Mouse (Mus musculus): Measurements from ENCODE around the gene Lamtor4. TPM values are rescaled to one million over a fixed set of nuclear protein-coding genes. Genes with fewer than 3 reads are reported as not detected.

Lamtor4 gene
- 106 and 108 TPM in 2 replicates for polyA plus RNA-seq (2021; fragmentation: Nextera tagmentation)
- long read RNA-seq, experiment 1, transcript Lamtor4-201 (4 exons, 877 nt), result major isoform, 66 of 82 reads
- long read RNA-seq, experiment 1, transcript Lamtor4-202 (3 exons, 980 nt), result minor isoform, 15 of 82 reads
- long read RNA-seq, experiment 1, partial matches to known transcripts, result 0 of 82 reads
- long read RNA-seq, experiment 1, other reads (novel, unspliced or antisense), result 1 of 82 reads
- long read RNA-seq, experiment 2, partial matches to known transcripts, result 0 of 6 reads
- long read RNA-seq, experiment 2, other reads (novel, unspliced or antisense), result 1 of 6 reads

DNA sequence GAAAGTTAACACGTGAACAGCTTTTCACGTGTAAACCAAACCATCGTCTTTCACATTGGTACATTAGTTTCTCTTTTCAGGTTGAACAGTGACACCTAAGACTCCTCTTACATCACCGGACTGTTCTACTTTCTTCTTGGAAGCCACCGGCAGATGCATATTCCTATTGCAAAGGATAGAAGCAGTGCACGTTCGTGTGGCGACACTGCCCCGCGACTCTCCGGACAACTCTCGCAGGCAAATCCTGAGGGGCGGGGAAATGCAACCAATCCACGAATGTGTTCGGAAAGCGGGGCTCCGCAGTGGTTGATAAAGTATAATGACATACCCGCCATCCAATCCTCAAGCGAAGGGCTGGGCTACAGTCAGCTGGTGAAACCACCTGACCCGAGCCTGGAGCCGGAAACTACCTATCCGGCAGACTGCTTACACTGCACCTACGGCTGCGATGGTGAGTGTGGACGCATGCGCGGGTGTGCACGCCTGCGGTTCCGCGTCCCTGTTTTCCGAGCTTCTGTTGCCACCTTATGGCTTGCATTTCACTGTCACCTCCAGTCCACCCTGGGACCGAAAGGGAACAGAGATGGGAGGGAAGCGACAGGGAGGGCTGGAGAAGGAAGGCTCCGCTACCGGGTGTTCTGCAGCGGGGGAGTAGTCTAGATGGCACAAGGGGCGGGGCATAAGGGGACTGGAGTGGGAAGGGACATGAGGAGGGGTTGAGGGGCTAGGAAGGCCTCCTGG, at the start of gene Lamtor4:
Lamtor4 (plus strand) TSS at position 130 of the 741 bp plus-strand sequence.

DNA sequence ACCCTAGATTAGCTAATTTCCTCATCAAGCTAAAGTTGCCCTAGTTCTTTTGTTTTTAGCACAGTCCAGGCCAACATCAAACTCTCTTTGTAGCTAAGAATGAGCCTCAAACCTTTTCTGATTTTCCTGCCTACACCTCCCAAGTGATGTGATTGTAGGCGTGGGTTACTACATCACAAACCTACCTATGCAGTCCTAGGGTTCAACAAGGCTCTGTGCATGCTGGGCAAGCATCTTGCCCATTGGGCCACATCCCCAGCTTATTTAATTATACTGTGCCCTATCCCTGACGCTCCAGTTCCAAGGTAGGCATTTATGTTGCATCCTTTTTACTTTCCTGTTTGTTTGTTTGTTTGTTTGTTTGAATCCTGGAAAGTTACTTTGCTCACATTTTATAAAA, 29.6 kb upstream of the Lamtor4 start, which contains the start of gene Nxpe5:
Nxpe5 (plus strand) TSS at position 199 of the 400 bp plus-strand sequence.

GRCm38 (mm10) chr5:138263260-138264206, 8.3 kb downstream of the Lamtor4 start, which contains the start of gene BC037034:
BC037034 (minus strand) TSS chr5:138264033.

GRCm38 (mm10) chr5:138272409-138272923, 17.2 kb downstream of the Lamtor4 start, which contains the start of gene Gal3st4:
Gal3st4 (minus strand) TSS chr5:138272840.

GRCm38 (mm10) chr5:138279585-138280424, 24.5 kb downstream of the Lamtor4 start, which contains the start of the genes Gm43720, Gpc2 and Stag3:
Gm43720 (minus strand) TSS chr5:138279958.
Gpc2 (minus strand) TSS chr5:138280005.
Stag3 (plus strand) TSS chr5:138280240.

Other genes starting within 250 kb of the Lamtor4 start
- not detected in 2 replicates for gene Smok3a, start 234.2 kb upstream of the Lamtor4 start, polyA plus RNA-seq (2021; fragmentation: Nextera tagmentation)
- gene Smok3b, start 234.1 kb upstream of the Lamtor4 start, polyA plus RNA-seq (2021; fragmentation: Nextera tagmentation), result not detected in 2 replicates
- not detected in 2 replicates for gene Smok3c, start 202.3 kb upstream of the Lamtor4 start, polyA plus RNA-seq (2021; fragmentation: Nextera tagmentation)
- 8.0 and 10.7 TPM in 2 replicates for gene Zkscan1, start 170.4 kb upstream of the Lamtor4 start, polyA plus RNA-seq (2021; fragmentation: Nextera tagmentation)
- 14.1 and 14.6 TPM in 2 replicates for gene Zscan21, start 138.6 kb upstream of the Lamtor4 start, polyA plus RNA-seq (2021; fragmentation: Nextera tagmentation)
- gene Zfp113, start 99.7 kb upstream of the Lamtor4 start, polyA plus RNA-seq (2021; fragmentation: Nextera tagmentation), result 4.0 and 6.4 TPM in 2 replicates
- 330 and 333 TPM in 2 replicates for gene Cops6, start 94.4 kb upstream of the Lamtor4 start, polyA plus RNA-seq (2021; fragmentation: Nextera tagmentation)
- 3.9 and 4.3 TPM in 2 replicates for gene Ap4m1, start 83.5 kb upstream of the Lamtor4 start, polyA plus RNA-seq (2021; fragmentation: Nextera tagmentation)
- 8.4 and 9.6 TPM in 2 replicates for gene Mcm7, start 83.1 kb upstream of the Lamtor4 start, polyA plus RNA-seq (2021; fragmentation: Nextera tagmentation)
- 48.3 and 55.9 TPM in 2 replicates for gene Taf6, start 68.0 kb upstream of the Lamtor4 start, polyA plus RNA-seq (2021; fragmentation: Nextera tagmentation)
- 12.6 and 20.8 TPM in 2 replicates for gene Cnpy4, start 68.0 kb upstream of the Lamtor4 start, polyA plus RNA-seq (2021; fragmentation: Nextera tagmentation)
- gene Mblac1, start 61.2 kb upstream of the Lamtor4 start, polyA plus RNA-seq (2021; fragmentation: Nextera tagmentation), result 5.3 and 7.4 TPM in 2 replicates
- gene Nxpe5, start 29.6 kb upstream of the Lamtor4 start, polyA plus RNA-seq (2021; fragmentation: Nextera tagmentation), result not detected in 2 replicates
- 4.3 and 4.5 TPM in 2 replicates for gene BC037034, start 8.6 kb downstream of the Lamtor4 start, polyA plus RNA-seq (2021; fragmentation: Nextera tagmentation)
- 3.9 and 4.6 TPM in 2 replicates for gene Gal3st4, start 17.4 kb downstream of the Lamtor4 start, polyA plus RNA-seq (2021; fragmentation: Nextera tagmentation)
- 0.03 TPM in 1 of 2 replicates, not detected in the other for gene Gm43720, start 24.5 kb downstream of the Lamtor4 start, polyA plus RNA-seq (2021; fragmentation: Nextera tagmentation)
- gene Gpc2, start 24.5 kb downstream of the Lamtor4 start, polyA plus RNA-seq (2021; fragmentation: Nextera tagmentation), result 0.10 and 0.13 TPM in 2 replicates
- gene Stag3, start 24.8 kb downstream of the Lamtor4 start, polyA plus RNA-seq (2021; fragmentation: Nextera tagmentation), result 0.10 TPM in 1 of 2 replicates, not detected in the other
- 0.18 and 0.26 TPM in 2 replicates for gene Pvrig, start 86.5 kb downstream of the Lamtor4 start, polyA plus RNA-seq (2021; fragmentation: Nextera tagmentation)
- 8.2 and 8.5 TPM in 2 replicates for gene Zfp157, start 186.0 kb downstream of the Lamtor4 start, polyA plus RNA-seq (2021; fragmentation: Nextera tagmentation)